ENCODE assay signal across 8 mouse cellular contexts in genomic region chrX:13845858-13846652, GRCm38 (mm10). TPM values are rescaled to one million over a fixed set of nuclear protein-coding genes. Genes with fewer than 3 reads are reported as not detected.
DNase-seq lines count a peak whose midpoint lies in the region; ATAC-seq and TF ChIP-seq lines count a peak whose summit lies in the region.

No protein-coding gene starts in this region.

- peak overlapping the region; percentile 52 for H3K4me2 ChIP-seq in hindbrain, postnatal 0 days (ENCODE audit: low read depth, low read length)

- H3K9ac ChIP-seq in hindbrain, postnatal 0 days (replicated peaks; ENCODE audit: low read length), result peak overlapping the region; percentile 77

- peak; percentile 50 for TF ChIP-seq CTCF in hindbrain, postnatal 0 days (IDR thresholded peaks at IDR 0.05; ENCODE audit: low read depth)

- WGBS in hindbrain, postnatal 0 days, result 31% methylated on average over 73 of the region's 100 CpGs
- 29% methylated on average over 100 of the region's 100 CpGs for WGBS in midbrain, embryonic 10.5 days

- ATAC-seq in erythroblast, adult 5-6 weeks (replicated peaks; ENCODE audit: low FRiP score, poor library complexity, severe bottlenecking), result no peak
- peak; percentile 73 for ATAC-seq in hindbrain, postnatal 0 days

- intact Hi-C loops in left cerebral cortex, postnatal 36 days (cut with DNase I), result loop anchor here (5.0 kb wide), 2 partner anchors 134 to 1001 kb away; no protein-coding TSS in a partner anchor

- no peaks in the 10 kb centered on the region for H3K36me3 ChIP-seq in erythroblast, embryonic 14.5 days (ENCODE audit: control insufficient read depth)
- H3K36me3 ChIP-seq in hindbrain, postnatal 0 days (ENCODE audit: insufficient read depth, low read length), result no peaks in the 10 kb centered on the region
- no peaks in the 10 kb centered on the region for H3K36me3 ChIP-seq in midbrain, embryonic 10.5 days

- peak overlapping the region; percentile 93 for H3K27ac ChIP-seq in hindbrain, postnatal 0 days
- peak overlapping the region; percentile 92 for H3K27ac ChIP-seq in midbrain, embryonic 10.5 days (replicated peaks)

- peak overlapping the region; percentile 71 for H3K4me3 ChIP-seq in erythroblast, embryonic 14.5 days (replicated peaks)
- peak overlapping the region; percentile 62 for H3K4me3 ChIP-seq in hindbrain, postnatal 0 days (ENCODE audit: low read length)
- H3K4me3 ChIP-seq in midbrain, embryonic 10.5 days, result peak overlapping the region; percentile 67

- DNase-seq in cerebellum, adult 9-10 months, result peak; percentile 55
- peak; percentile 17 to 21 for DNase-seq in frontal cortex, postnatal 14 days (ENCODE audit: low spot score in 2 of 2)
- peak; percentile 69 for DNase-seq in hindbrain, postnatal 0 days (ENCODE audit: low spot score)
- peak; percentile 39 to 42 for DNase-seq in left cerebral cortex, postnatal 36 days (ENCODE audit: low spot score in 2 of 2)
- DNase-seq in midbrain, embryonic 10.5 days (ENCODE audit: low spot score), result peak; percentile 57
- DNase-seq in spleen, postnatal 10 days (ENCODE audit: low spot score in 2 of 2), result peak; percentile 13 to 17

- peaks cover 23% of the 10 kb centered on the region for H3K27me3 ChIP-seq in erythroblast, embryonic 14.5 days (ENCODE audit: control insufficient read depth)
- H3K27me3 ChIP-seq in hindbrain, postnatal 0 days (ENCODE audit: insufficient read depth, low read length), result no peaks in the 10 kb centered on the region
- H3K27me3 ChIP-seq in midbrain, embryonic 10.5 days (ENCODE audit: low read depth, poor library complexity, severe bottlenecking), result no peaks in the 10 kb centered on the region

- H3K9me3 ChIP-seq in erythroblast, embryonic 14.5 days (ENCODE audit: control insufficient read depth, low read length), result peaks cover 9% of the 10 kb centered on the region
- H3K9me3 ChIP-seq in hindbrain, postnatal 0 days (ENCODE audit: low read length), result no peaks in the 10 kb centered on the region
- H3K9me3 ChIP-seq in midbrain, embryonic 10.5 days (replicated peaks), result 0 out of 2 replicates have a peak, but pooled peaks cover 6% of the 10 kb centered on the region

- H3K4me1 ChIP-seq in erythroblast, embryonic 14.5 days (ENCODE audit: control insufficient read depth), result peaks cover 25% of the 10 kb centered on the region
- H3K4me1 ChIP-seq in hindbrain, postnatal 0 days (ENCODE audit: insufficient read depth, low read length), result no peaks in the 10 kb centered on the region
- no peaks in the 10 kb centered on the region for H3K4me1 ChIP-seq in midbrain, embryonic 10.5 days

RNA-seq across cellular contexts. Expression of gene Cask, which starts 5.1 kb away (rescaled TPM):
- polyA plus RNA-seq in erythroblast, embryonic 14.5 days (2012), result 0.15 TPM in 1 of 2 replicates, not detected in the other
- 5.4 and 25.0 TPM in 2 replicates for total RNA-seq in erythroblast, adult 5-6 weeks (2015; ENCODE audit: low replicate concordance)
- total RNA-seq in erythroblast, adult 5-6 weeks (2017; ENCODE audit: low replicate concordance), result 4.1 and 4.3 TPM in 2 replicates
- total RNA-seq in hindbrain, postnatal 0 days (2014; rRNA removed), result 97.0 and 176 TPM in 2 replicates
- 66.7 and 70.8 TPM in 2 replicates for polyA plus RNA-seq in hindbrain, postnatal 0 days (2015; fragmentation: Nextera tagmentation; extraction: Ambion mirVana)
- 100 to 1,000 TPM; 113 to 135 TPM for total RNA-seq in left cerebral cortex, postnatal 36 days (2021)
- 12.4 and 15.7 TPM in 2 replicates for polyA plus RNA-seq in midbrain, embryonic 10.5 days (2016; fragmentation: Nextera tagmentation; extraction: Ambion mirVana)

Comparison
In these comparisons a context has a peak if more than half of its experiments do, and no peak if none do; other contexts are left out.
1. DNase-seq: peak in every context shown above with its lines; median percentile 69 in hindbrain, postnatal 0 days; 57 in midbrain, embryonic 10.5 days; 55 in cerebellum, adult 9-10 months; 40 in left cerebral cortex, postnatal 36 days; 19 in frontal cortex, postnatal 14 days; 15 in spleen, postnatal 10 days.